Mouse (Mus musculus) heart, embryonic 10.5 days (tissue): ENCODE results near the gene Fmo3. TPM values are rescaled to one million over a fixed set of nuclear protein-coding genes. Genes with fewer than 3 reads are reported as not detected.

Source experiments
- DNase-seq: peaks from one replicate; pipeline ENCODE4 v3.0.0-alpha.2; 2017; ENCODE audit warnings: low spot score
- H3K27ac ChIP-seq: fragments of 300-500 bp; sonication (generic); 2 replicates; pipeline ENCODE4 v1.5.1; 2016; ENCODE audit warnings: mild to moderate bottlenecking
- H3K27me3 ChIP-seq: fragments of 300-500 bp; sonication (generic); 2 replicates; pipeline ENCODE4 v1.6.1; 2016; ENCODE audit warnings: mild to moderate bottlenecking; ENCODE audit not compliant: poor library complexity, insufficient read depth, severe bottlenecking
- H3K36me3 ChIP-seq: fragments of 300-500 bp; sonication (generic); 2 replicates; pipeline ENCODE4 v1.6.1; 2016; ENCODE audit warnings: mild to moderate bottlenecking, moderate library complexity
- H3K4me1 ChIP-seq: fragments of 300-500 bp; sonication (generic); 2 replicates; pipeline ENCODE4 v1.6.1; 2016; ENCODE audit warnings: mild to moderate bottlenecking
- H3K4me3 ChIP-seq: fragments of 300-500 bp; sonication (generic); 2 replicates; pipeline ENCODE4 v1.5.1; 2016; ENCODE audit warnings: mild to moderate bottlenecking, moderate library complexity
- H3K9me3 ChIP-seq: fragments of 300-500 bp; sonication (generic); 2 replicates; pipeline ENCODE4 v1.6.1; 2016; ENCODE audit warnings: mild to moderate bottlenecking, moderate library complexity
- WGBS: fragments of 180-500 bp; shearing (Covaris S2); methylation state at CpG from one replicate; pipeline ENCODE4 v1.1.7; 2016; 5-methylcytosine and 5-hydroxymethylcytosine counted together
- polyA plus RNA-seq: library from polyadenylated mRNA; unstranded; fragments of >200 nt; fragmentation: Nextera tagmentation; extraction: Ambion mirVana; gene quantifications from 2 replicates; pipeline ENCODE4 v1.2.1, GENCODE M21; 2016

The Fmo3 gene
- polyA plus RNA-seq, 1 experiment from 2014 or later: not detected

- Histone ChIP-seq H3K4me3 (no peak overlapping the region), H3K4me1 (no peaks in the 10 kb centered on the region), H3K27me3 (no peaks in the 10 kb centered on the region), H3K36me3 (no peaks in the 10 kb centered on the region), H3K27ac (no peak overlapping the region), H3K9me3 (no peaks in the 10 kb centered on the region)
- no peak for DNase-seq
- 80% methylated on average over 4 of the region's 4 CpGs for whole genome bisulfite sequencing
Observed at GRCm38 (mm10) chr1:162946837-162947558, 37.3 kb downstream of the Fmo3 start.

- H3K4me3 ChIP-seq: no peak overlapping the region
- 69% methylated on average over 6 of the region's 6 CpGs for WGBS
- no peaks in the 10 kb centered on the region for H3K36me3 ChIP-seq
- H3K4me1 ChIP-seq: no peaks in the 10 kb centered on the region
- H3K27ac ChIP-seq: no peak overlapping the region
- no peaks in the 10 kb centered on the region for H3K27me3 ChIP-seq
- no peak for DNase-seq
- H3K9me3 ChIP-seq: no peaks in the 10 kb centered on the region
Observed at GRCm38 (mm10) chr1:162943700-162944099, 40.6 kb downstream of the Fmo3 start.

GRCm38 (mm10) chr1:162938696-162939351, 45.5 kb downstream of the Fmo3 start:
- Histone ChIP-seq H3K4me3 (no peak overlapping the region), H3K4me1 (no peaks in the 10 kb centered on the region), H3K9me3 (no peaks in the 10 kb centered on the region), H3K27ac (no peak overlapping the region), H3K27me3 (no peaks in the 10 kb centered on the region), H3K36me3 (no peaks in the 10 kb centered on the region)
- 78% methylated on average over 4 of the region's 4 CpGs for WGBS
- DNase-seq: no peak

- Histone ChIP-seq H3K27ac (no peak overlapping the region), H3K36me3 (no peaks in the 10 kb centered on the region), H3K27me3 (no peaks in the 10 kb centered on the region), H3K4me1 (no peaks in the 10 kb centered on the region), H3K4me3 (no peak overlapping the region), H3K9me3 (no peaks in the 10 kb centered on the region)
- no peak for DNase-seq
- 74% methylated on average over 5 of the region's 5 CpGs for WGBS
Observed at GRCm38 (mm10) chr1:162937970-162938695, 46.2 kb downstream of the Fmo3 start.

- no peak within 1 kb of the TSS for H3K4me3 ChIP-seq
- H3K9me3 ChIP-seq: no peaks in the 10 kb centered on the region
- H3K27me3 ChIP-seq: no peaks in the 10 kb centered on the region
- H3K27ac ChIP-seq: no peak within 1 kb of the TSS
- DNase-seq: no peak
- no peaks in the 10 kb centered on the region for H3K4me1 ChIP-seq
- no peaks in the 10 kb centered on the region for H3K36me3 ChIP-seq
- 80% methylated on average over 6 of the region's 6 CpGs for WGBS
Observed at GRCm38 (mm10) chr1:162937415-162937814, 46.9 kb downstream of the Fmo3 start, which contains the start of gene Fmo6. TSS of gene Fmo6 (minus strand) at chr1:162937515.

GRCm38 (mm10) chr1:162934374-162935012, 49.8 kb downstream of the Fmo3 start:
- 73% methylated on average over 4 of the region's 4 CpGs for WGBS
- no peak overlapping the region for H3K27ac ChIP-seq
- no peaks in the 10 kb centered on the region for H3K4me1 ChIP-seq
- H3K36me3 ChIP-seq: no peaks in the 10 kb centered on the region
- no peaks in the 10 kb centered on the region for H3K27me3 ChIP-seq
- no peak overlapping the region for H3K4me3 ChIP-seq
- DNase-seq: no peak
- no peaks in the 10 kb centered on the region for H3K9me3 ChIP-seq

- Histone ChIP-seq H3K4me3 (no peak overlapping the region), H3K4me1 (no peaks in the 10 kb centered on the region), H3K9me3 (no peaks in the 10 kb centered on the region), H3K36me3 (no peaks in the 10 kb centered on the region), H3K27ac (no peak overlapping the region), H3K27me3 (no peaks in the 10 kb centered on the region)
- no peak for DNase-seq
- WGBS: 75% methylated on average over 4 of the region's 4 CpGs
Observed at GRCm38 (mm10) chr1:162932386-162932785, 51.9 kb downstream of the Fmo3 start.

- Histone ChIP-seq H3K36me3 (no peaks in the 10 kb centered on the region), H3K4me1 (no peaks in the 10 kb centered on the region), H3K27ac (no peak overlapping the region), H3K4me3 (no peak overlapping the region), H3K27me3 (no peaks in the 10 kb centered on the region), H3K9me3 (no peaks in the 10 kb centered on the region)
- no peak for DNase-seq
- 80% methylated on average over 5 of the region's 5 CpGs for WGBS
Observed at GRCm38 (mm10) chr1:162931880-162932279, 52.4 kb downstream of the Fmo3 start.

GRCm38 (mm10) chr1:162931310-162931875, 52.9 kb downstream of the Fmo3 start:
- Histone ChIP-seq H3K4me3 (no peak overlapping the region), H3K9me3 (no peaks in the 10 kb centered on the region), H3K27ac (no peak overlapping the region), H3K27me3 (no peaks in the 10 kb centered on the region), H3K4me1 (no peaks in the 10 kb centered on the region), H3K36me3 (no peaks in the 10 kb centered on the region)
- no peak for DNase-seq
- WGBS: 75% methylated on average over 4 of the region's 4 CpGs

- DNase-seq: no peak
- no peaks in the 10 kb centered on the region for H3K36me3 ChIP-seq
- no peaks in the 10 kb centered on the region for H3K27me3 ChIP-seq
- no peak overlapping the region for H3K27ac ChIP-seq
- 61% methylated on average over 2 of the region's 2 CpGs for WGBS
- H3K4me1 ChIP-seq: no peaks in the 10 kb centered on the region
- H3K9me3 ChIP-seq: no peaks in the 10 kb centered on the region
- no peak overlapping the region for H3K4me3 ChIP-seq
Observed at GRCm38 (mm10) chr1:162930631-162931030, 53.7 kb downstream of the Fmo3 start.

- WGBS: 72% methylated on average over 3 of the region's 3 CpGs
- H3K27ac ChIP-seq: no peak overlapping the region
- no peaks in the 10 kb centered on the region for H3K27me3 ChIP-seq
- no peaks in the 10 kb centered on the region for H3K9me3 ChIP-seq
- H3K36me3 ChIP-seq: no peaks in the 10 kb centered on the region
- H3K4me3 ChIP-seq: no peak overlapping the region
- no peak for DNase-seq
- H3K4me1 ChIP-seq: no peaks in the 10 kb centered on the region
Observed at GRCm38 (mm10) chr1:162929146-162929545, 55.2 kb downstream of the Fmo3 start.

GRCm38 (mm10) chr1:162925121-162925520, 59.2 kb downstream of the Fmo3 start:
- Histone ChIP-seq H3K4me1 (no peaks in the 10 kb centered on the region), H3K9me3 (no peaks in the 10 kb centered on the region), H3K4me3 (no peak overlapping the region), H3K36me3 (no peaks in the 10 kb centered on the region), H3K27me3 (no peaks in the 10 kb centered on the region), H3K27ac (no peak overlapping the region)
- 73% methylated on average over 1 of the region's 1 CpGs for WGBS
- no peak for DNase-seq
